Mouse (Mus musculus): ENCODE measurements around the gene Gm17545. TPM values are rescaled to one million over a fixed set of nuclear protein-coding genes. Genes with fewer than 3 reads are reported as not detected.

The Gm17545 gene
- total RNA-seq, 2 experiments from 2014 or later = not detected

- ATAC-seq (ENCODE audit: poor library complexity, severe bottlenecking) = no peak
Measured at GRCm38 (mm10) chr9:22486211-22486610, 32.1 kb downstream of the Gm17545 start.

- ATAC-seq (ENCODE audit: poor library complexity, severe bottlenecking) = no peak
Measured at GRCm38 (mm10) chr9:22488963-22489362, 34.9 kb downstream of the Gm17545 start.

GRCm38 (mm10) chr9:22494203-22494807, 40.2 kb downstream of the Gm17545 start:
- peak; percentile 80 for ATAC-seq (ENCODE audit: poor library complexity, severe bottlenecking)

- ATAC-seq (ENCODE audit: poor library complexity, severe bottlenecking) = no peak
Measured at GRCm38 (mm10) chr9:22495133-22495532, 41.0 kb downstream of the Gm17545 start.

- ATAC-seq (ENCODE audit: poor library complexity, severe bottlenecking) = no peak
Measured at GRCm38 (mm10) chr9:22497021-22497767, 43.1 kb downstream of the Gm17545 start.

DNA sequence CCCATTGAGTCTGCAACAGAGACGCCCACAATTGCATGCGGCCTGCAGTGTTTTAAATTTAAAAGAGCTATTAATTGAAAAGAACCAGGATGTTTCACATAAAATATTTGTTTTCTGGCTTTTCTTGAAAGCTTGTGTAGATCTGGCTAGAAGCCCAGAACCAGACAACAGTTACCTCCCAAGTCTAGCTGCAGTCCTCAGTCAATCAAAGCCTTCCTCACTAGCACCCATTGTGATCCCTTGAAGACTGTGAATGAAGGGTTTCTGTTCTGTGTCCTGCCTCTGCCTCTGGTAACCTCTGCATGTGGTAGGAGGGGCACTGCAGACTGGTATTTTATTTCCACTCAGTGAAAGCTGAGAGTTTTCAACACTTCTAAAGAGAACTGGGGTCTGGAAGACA, 48.9 kb downstream of the Gm17545 start:
- no peak for ATAC-seq (ENCODE audit: poor library complexity, severe bottlenecking)

GRCm38 (mm10) chr9:22503581-22503980, 49.5 kb downstream of the Gm17545 start:
- no peak for ATAC-seq (ENCODE audit: poor library complexity, severe bottlenecking)

DNA sequence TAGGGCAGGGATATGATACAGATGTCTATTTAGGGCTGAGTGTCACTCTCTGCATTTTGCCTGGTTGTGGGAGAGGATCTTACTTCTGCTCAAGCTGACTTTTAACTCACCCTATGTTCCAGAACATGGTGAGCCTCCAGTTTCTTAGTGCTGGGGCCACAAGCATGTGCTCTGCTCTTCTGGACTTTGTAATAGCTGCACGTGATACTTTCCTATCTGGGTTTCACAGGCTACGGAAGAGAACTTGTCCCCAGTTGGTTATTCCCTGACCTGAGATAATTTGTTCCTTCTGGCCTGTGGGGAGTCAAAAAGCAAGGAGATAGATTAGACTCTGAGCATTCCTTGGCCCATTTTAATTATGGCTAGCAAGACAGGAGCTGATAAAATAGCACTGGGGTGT, 51.5 kb downstream of the Gm17545 start:
- no peak for ATAC-seq (ENCODE audit: poor library complexity, severe bottlenecking)

Other genes starting within 250 kb of the Gm17545 start
- 39.2 and 40.2 TPM in 2 replicates for gene Zfp809, start 228.6 kb upstream of the Gm17545 start, total RNA-seq (2015)
- 33.4 and 34.6 TPM in 2 replicates for gene Zfp809, start 228.6 kb upstream of the Gm17545 start, total RNA-seq (2017)
- 0.33 and 0.80 TPM in 2 replicates for gene Zfp599, start 194.4 kb upstream of the Gm17545 start, total RNA-seq (2015)
- 0.85 and 1.8 TPM in 2 replicates for gene Zfp599, start 194.4 kb upstream of the Gm17545 start, total RNA-seq (2017)
- gene Zfp810, start 146.6 kb upstream of the Gm17545 start, total RNA-seq (2015) = 6.2 and 9.1 TPM in 2 replicates
- gene Zfp810, start 146.6 kb upstream of the Gm17545 start, total RNA-seq (2017) = 8.2 and 11.6 TPM in 2 replicates
- gene Anln, start 65.1 kb upstream of the Gm17545 start, total RNA-seq (2015) = 100 and 102 TPM in 2 replicates
- 73.3 and 81.7 TPM in 2 replicates for gene Anln, start 65.1 kb upstream of the Gm17545 start, total RNA-seq (2017)
- 2.2 and 2.7 TPM in 2 replicates for gene 9530077C05Rik, start 42.8 kb upstream of the Gm17545 start, total RNA-seq (2015)
- 3.4 and 5.8 TPM in 2 replicates for gene 9530077C05Rik, start 42.8 kb upstream of the Gm17545 start, total RNA-seq (2017)
- 107 and 118 TPM in 2 replicates for gene Rp9, start 15.5 kb downstream of the Gm17545 start, total RNA-seq (2015)
- gene Rp9, start 15.5 kb downstream of the Gm17545 start, total RNA-seq (2017) = 113 and 155 TPM in 2 replicates
- 7.3 and 12.2 TPM in 2 replicates for gene Bbs9, start 21.4 kb downstream of the Gm17545 start, total RNA-seq (2015)
- 8.2 and 13.2 TPM in 2 replicates for gene Bbs9, start 21.4 kb downstream of the Gm17545 start, total RNA-seq (2017)

Measured in megakaryocyte, adult 5-6 weeks (primary cell).